Mouse (Mus musculus): ENCODE measurements around the gene Zfp128. TPM values are rescaled to one million over a fixed set of nuclear protein-coding genes. Genes with fewer than 3 reads are reported as not detected.
"Not testable (repeated sequence)": the region's sequence is repeated elsewhere in the genome, so short reads cannot be mapped to it uniquely, and the experiment has no call there.

Zfp128 gene
- total RNA-seq, 2 experiments from 2014 or later, result 8.0 to 8.2 TPM

- DNase-seq (ENCODE audit: extremely low spot score in 1 of 2, low spot score in 2 of 2), result no peak
- Histone ChIP-seq H3K4me3 (peak overlapping the region; percentile 85), H3K27ac (peak overlapping the region; percentile 72; the same call in 1 of the 2 replicates)
- no peak for TF ChIP-seq CTCF (IDR thresholded peaks at IDR 0.05)
- intact Hi-C loops (cut with DNase I), result loop anchor here (2.0 to 5.0 kb wide), 5 partner anchors 24 to 130 kb away; partner anchors contain the start of genes Mzf1, Ube2m and Zfp324
Measured at GRCm38 (mm10) chr7:12922729-12923128, 41.8 kb downstream of the Zfp128 start.

- no peak for DNase-seq (ENCODE audit: extremely low spot score in 1 of 2, low spot score in 2 of 2)
- Histone ChIP-seq H3K4me3 (no peak overlapping the region), H3K27ac (no peak overlapping the region)
- intact Hi-C loops (cut with DNase I), result loop anchor here (2.0 kb wide), 1 partner anchor 20 kb away; no protein-coding TSS in a partner anchor
- TF ChIP-seq CTCF (IDR thresholded peaks at IDR 0.05), result no peak
Measured at GRCm38 (mm10) chr7:12926316-12926715, 45.3 kb downstream of the Zfp128 start.

GRCm38 (mm10) chr7:12927191-12927680 lies 46.3 kb downstream of the Zfp128 start, which contains the start of gene Rnf225:
TSS of gene Rnf225 (plus strand) at chr7:12927416.
- TF ChIP-seq CTCF (IDR thresholded peaks at IDR 0.05), result no peak
- intact Hi-C loops (cut with DNase I), result loop anchor here (2.0 kb wide), 1 partner anchor 20 kb away; no protein-coding TSS in a partner anchor
- no peak for DNase-seq (ENCODE audit: extremely low spot score in 1 of 2, low spot score in 2 of 2)
- Histone ChIP-seq H3K4me3 (peak within 1 kb of the TSS; percentile 47), H3K27ac (no peak within 1 kb of the TSS; the same call in 1 of the 2 replicates)

GRCm38 (mm10) chr7:12927693-12928589 lies 47.0 kb downstream of the Zfp128 start:
- H3K27ac ChIP-seq, result no peak overlapping the region; the same call in 1 of the 2 replicates
- DNase-seq (ENCODE audit: extremely low spot score in 1 of 2, low spot score in 2 of 2), result peak; percentile 34 to 55
- TF ChIP-seq CTCF (IDR thresholded peaks at IDR 0.05), result no peak
- peak overlapping the region; percentile 47 for H3K4me3 ChIP-seq
- intact Hi-C loops (cut with DNase I), result loop anchor here (2.0 kb wide), 1 partner anchor 19 kb away; no protein-coding TSS in a partner anchor

- no peak overlapping the region for H3K4me3 ChIP-seq
- intact Hi-C loops (cut with DNase I), result no loop called here
- no peak for DNase-seq (ENCODE audit: extremely low spot score in 1 of 2, low spot score in 2 of 2)
- no peak overlapping the region for H3K27ac ChIP-seq
- no peak for TF ChIP-seq CTCF (IDR thresholded peaks at IDR 0.05)
Measured at GRCm38 (mm10) chr7:12933615-12934140, 52.7 kb downstream of the Zfp128 start.

- no peak for DNase-seq (ENCODE audit: extremely low spot score in 1 of 2, low spot score in 2 of 2)
- intact Hi-C loops (cut with DNase I), result no loop called here
- Histone ChIP-seq H3K27ac (no peak overlapping the region), H3K4me3 (no peak overlapping the region)
- TF ChIP-seq CTCF (IDR thresholded peaks at IDR 0.05), result no peak
Measured at GRCm38 (mm10) chr7:12934808-12935207, 53.8 kb downstream of the Zfp128 start.

GRCm38 (mm10) chr7:12937254-12937803 lies 56.4 kb downstream of the Zfp128 start:
- DNase-seq (ENCODE audit: extremely low spot score in 1 of 2, low spot score in 2 of 2); H3K27ac ChIP-seq; intact Hi-C loops (cut with DNase I); H3K4me3 ChIP-seq: not testable (repeated sequence)

- intact Hi-C loops (cut with DNase I), result no loop called here
- H3K4me3 ChIP-seq, result no peak overlapping the region
- TF ChIP-seq CTCF (IDR thresholded peaks at IDR 0.05), result no peak
- no peak for DNase-seq (ENCODE audit: extremely low spot score in 1 of 2, low spot score in 2 of 2)
- H3K27ac ChIP-seq, result no peak overlapping the region
Measured at GRCm38 (mm10) chr7:12940599-12940998, 59.6 kb downstream of the Zfp128 start.

Other genes with a start within 250 kb of the Zfp128 start
- not detected for gene Vmn2r54, start 240.9 kb upstream of the Zfp128 start, total RNA-seq (2021)
- gene Vmn2r55, start 196.2 kb upstream of the Zfp128 start, total RNA-seq (2021), result not detected
- gene Vmn2r56, start 146.2 kb upstream of the Zfp128 start, total RNA-seq (2021), result under 1 TPM in 1 of 2 experiments, not detected in 1; 0.07 TPM
- 10 to 100 TPM; 20.0 to 22.3 TPM for gene Zscan18, start 77.5 kb upstream of the Zfp128 start, total RNA-seq (2021)
- 10 to 100 TPM; 22.9 to 24.6 TPM for gene Zfp329, start 62.3 kb upstream of the Zfp128 start, total RNA-seq (2021)
- 10 to 100 TPM; 12.5 to 13.5 TPM for gene Zfp110, start 46.4 kb upstream of the Zfp128 start, total RNA-seq (2021)
- gene Zscan22, start 16.6 kb downstream of the Zfp128 start, total RNA-seq (2021), result 10 to 100 TPM; 16.2 to 17.0 TPM
- gene Rps5, start 41.1 kb downstream of the Zfp128 start, total RNA-seq (2021), result 100 to 1,000 TPM; 374 to 377 TPM
- gene Rnf225, start 46.2 kb downstream of the Zfp128 start, total RNA-seq (2021), result 1 to 10 TPM; 1.1 to 1.2 TPM
- gene Zfp324, start 84.7 kb downstream of the Zfp128 start, total RNA-seq (2021), result 10 to 100 TPM; 11.0 TPM
- gene Zfp446, start 96.7 kb downstream of the Zfp128 start, total RNA-seq (2021), result 1 to 10 TPM; 7.9 to 9.0 TPM
- gene Slc27a5, start 117.0 kb downstream of the Zfp128 start, total RNA-seq (2021), result under 1 TPM in 1 of 2 experiments, not detected in 1; 0.44 TPM
- gene Trim28, start 117.9 kb downstream of the Zfp128 start, total RNA-seq (2021), result 100 to 1,000 TPM; 220 to 221 TPM
- gene Zbtb45, start 128.9 kb downstream of the Zfp128 start, total RNA-seq (2021), result 10 to 100 TPM; 34.0 to 35.8 TPM
- gene Chmp2a, start 153.6 kb downstream of the Zfp128 start, total RNA-seq (2021), result 100 to 1,000 TPM; 134 to 150 TPM
- 100 to 1,000 TPM; 220 to 227 TPM for gene Ube2m, start 157.1 kb downstream of the Zfp128 start, total RNA-seq (2021)
- 10 to 100 TPM; 10.2 to 10.6 TPM for gene Mzf1, start 173.6 kb downstream of the Zfp128 start, total RNA-seq (2021)
- not detected for gene Vmn1r85, start 214.0 kb downstream of the Zfp128 start, total RNA-seq (2021)
- not detected for gene Vmn1r86, start 238.7 kb downstream of the Zfp128 start, total RNA-seq (2021)